Mouse (Mus musculus) v-Abl transformed pro-B cells (cell line): ENCODE data around the gene Cdc42se1.

Source experiments
- in situ Hi-C, 2 experiments: fragments of 400-800 bp; cut with MboI; formaldehyde crosslinking; loops; one replicate each; pipeline ENCODE4 v1.15.1; 2025; ENCODE audit not compliant: unreplicated experiment in 2 of 2

Cdc42se1 gene

GRCm38 (mm10) chr3:95281216-95282126 lies 52.9 kb downstream of the Cdc42se1 start, which contains the start of the genes Mindy1 and Prune1:
TSS of gene Mindy1 (plus strand) at chr3:95281345.
TSS of gene Prune1 (minus strand) at chr3:95282076.
- in situ Hi-C loops, result no loop called here

GRCm38 (mm10) chr3:95282381-95282864 lies 53.9 kb downstream of the Cdc42se1 start:
- in situ Hi-C loops, result no loop called here

GRCm38 (mm10) chr3:95282865-95283588 lies 54.5 kb downstream of the Cdc42se1 start:
- in situ Hi-C loops, result no loop called here

GRCm38 (mm10) chr3:95283589-95283941 lies 55.0 kb downstream of the Cdc42se1 start:
- in situ Hi-C loops, result no loop called here

- in situ Hi-C loops, result no loop called here
Observed at GRCm38 (mm10) chr3:95284062-95284461, 55.5 kb downstream of the Cdc42se1 start.

GRCm38 (mm10) chr3:95284501-95285281 lies 56.2 kb downstream of the Cdc42se1 start:
- in situ Hi-C loops, result no loop called here

GRCm38 (mm10) chr3:95285390-95285789 lies 56.9 kb downstream of the Cdc42se1 start:
- in situ Hi-C loops, result no loop called here
